Mouse (Mus musculus) embryo, embryonic 10 days (tissue): ENCODE measurements around the gene Olfr1358.

Experiments used
- DNase-seq: peaks from one replicate; pipeline ENCODE4 v3.0.0-alpha.2; 2015; ENCODE audit warnings: low spot score

Gene Olfr1358

DNA sequence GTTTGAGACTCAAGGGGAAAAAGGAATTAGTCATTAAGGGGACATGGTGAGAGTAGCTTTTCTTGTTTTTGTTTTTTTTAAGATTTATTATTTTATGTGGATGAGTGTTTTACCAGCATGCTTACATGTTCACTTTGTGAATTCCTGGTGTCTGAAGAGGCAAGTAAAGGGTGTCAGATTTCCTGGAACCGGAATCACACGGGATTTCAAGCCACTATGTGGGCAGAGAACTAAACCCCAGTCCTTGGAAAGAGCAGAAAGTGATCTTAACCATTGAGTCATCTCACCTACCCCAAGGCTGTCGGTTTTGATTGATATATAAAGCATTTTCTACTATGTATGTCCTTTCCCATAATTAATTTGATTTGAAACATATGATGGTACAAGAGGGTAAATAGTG, 52.5 kb downstream of the Olfr1358 start:
- DNase-seq = no peak
